Mouse (Mus musculus) liver, adult 2 months (tissue): ENCODE measurements around the gene Plvap. TPM values are rescaled to one million over a fixed set of nuclear protein-coding genes. Genes with fewer than 3 reads are reported as not detected.

Source experiments
- DNase-seq: peaks from one replicate; pipeline ENCODE4 v3.0.0-alpha.2; 2011; ENCODE audit warnings: low read depth, low spot score; ENCODE audit errors: extremely low read depth
- H3K27ac ChIP-seq: fragments of 200-500 bp; replicated peaks from 2 replicates; pipeline ENCODE4 v1.5.1; 2012; ENCODE audit warnings: low read depth, mild to moderate bottlenecking, control low read depth, inconsistent platforms, low read length; ENCODE audit not compliant: insufficient read depth
- H3K27me3 ChIP-seq: fragments of 200-500 bp; 2 replicates; pipeline ENCODE4 v1.6.1; 2012; ENCODE audit warnings: mild to moderate bottlenecking, moderate library complexity, low read length, inconsistent platforms; ENCODE audit not compliant: control insufficient read depth, insufficient read depth
- H3K36me3 ChIP-seq: fragments of 200-500 bp; 2 replicates; pipeline ENCODE4 v1.6.1; 2012; ENCODE audit warnings: low read length, inconsistent platforms; ENCODE audit not compliant: control insufficient read depth, insufficient read depth
- H3K4me1 ChIP-seq: fragments of 200-500 bp; 2 replicates; pipeline ENCODE4 v1.6.1; 2011; ENCODE audit warnings: low read length; ENCODE audit not compliant: control insufficient read depth, insufficient read depth
- H3K4me3 ChIP-seq: fragments of 200-500 bp; 2 replicates; pipeline ENCODE4 v1.5.1; 2011; ENCODE audit warnings: low read depth, mild to moderate bottlenecking, control low read depth, low read length, moderate library complexity; ENCODE audit not compliant: insufficient read depth
- H3K79me2 ChIP-seq: fragments of 200-500 bp; 2 replicates; pipeline ENCODE4 v1.6.1; 2012; ENCODE audit warnings: inconsistent platforms, mild to moderate bottlenecking, low read length, moderate library complexity; ENCODE audit not compliant: control insufficient read depth, insufficient read depth
- H3K9ac ChIP-seq: fragments of 200-500 bp; 2 replicates; pipeline ENCODE4 v1.6.1; 2012; ENCODE audit warnings: low read depth, mild to moderate bottlenecking, control low read depth, inconsistent platforms, low read length
- CTCF ChIP-seq: fragments of 200-500 bp; IDR thresholded peaks from 2 replicates; pipeline ENCODE4 v1.5.1; 2011; ENCODE audit warnings: low read depth, low read length, control low read depth
- POLR2A ChIP-seq: fragments of 200-500 bp; IDR thresholded peaks from 2 replicates; pipeline ENCODE4 v1.6.1; 2011; ENCODE audit warnings: low read length, control low read depth; ENCODE audit not compliant: insufficient read depth; ENCODE audit errors: extremely low read depth
- WGBS: fragments of 180-500 bp; shearing (Covaris S2); methylation state at CpG from one replicate; pipeline ENCODE4 v1.1.7; 2018; 5-methylcytosine and 5-hydroxymethylcytosine counted together
- polyA plus RNA-seq: library from polyadenylated mRNA; depleted of rRNA; stranded (reverse); fragments of >200 nt; gene quantifications from 2 replicates; pipeline ENCODE4 v1.2.3, GENCODE M21; 2012
- total RNA-seq: library from RNA; depleted of rRNA; stranded (reverse); fragments of >200 nt; gene quantifications from 2 replicates; pipeline ENCODE4 v1.2.3, GENCODE M21; 2014

Gene Plvap
- total and polyA plus RNA-seq, 2 experiments, result 15.3 to 128 TPM

GRCm38 (mm10) chr8:71507589-71508104 is 3.9 kb downstream of the Plvap start:
- H3K36me3 ChIP-seq, result no peaks in the 10 kb centered on the region
- WGBS, result 2% methylated on average over 61 of the region's 61 CpGs
- H3K9ac ChIP-seq, result peak overlapping the region; percentile 51
- TF ChIP-seq POLR2A (no peak), CTCF (no peak)
- no peaks in the 10 kb centered on the region for H3K79me2 ChIP-seq
- no peaks in the 10 kb centered on the region; the same call in 1 of the 2 replicates for H3K4me1 ChIP-seq
- no peak overlapping the region for H3K27ac ChIP-seq
- DNase-seq, result no peak
- H3K27me3 ChIP-seq, result 0 out of 2 replicates have a peak, but pooled peaks cover 3% of the 10 kb centered on the region
- peak overlapping the region; percentile 52 for H3K4me3 ChIP-seq

- WGBS, result 64% methylated on average over 4 of the region's 4 CpGs
- Histone ChIP-seq H3K4me3 (no peak overlapping the region), H3K79me2 (no peaks in the 10 kb centered on the region), H3K4me1 (no peaks in the 10 kb centered on the region), H3K27me3 (0 out of 2 replicates have a peak, but pooled peaks cover 3% of the 10 kb centered on the region), H3K9ac (no peak overlapping the region), H3K36me3 (no peaks in the 10 kb centered on the region), H3K27ac (no peak overlapping the region)
- no peak for DNase-seq
- TF ChIP-seq POLR2A (no peak), CTCF (no peak)
Observed at GRCm38 (mm10) chr8:71505979-71506378, 5.6 kb downstream of the Plvap start.

GRCm38 (mm10) chr8:71505326-71505725 is 6.2 kb downstream of the Plvap start:
- H3K9ac ChIP-seq, result no peak overlapping the region
- no peaks in the 10 kb centered on the region for H3K79me2 ChIP-seq
- no peaks in the 10 kb centered on the region for H3K4me1 ChIP-seq
- 91% methylated on average over 4 of the region's 4 CpGs for WGBS
- H3K27ac ChIP-seq, result no peak overlapping the region
- 0 out of 2 replicates have a peak, but pooled peaks cover 3% of the 10 kb centered on the region for H3K27me3 ChIP-seq
- no peaks in the 10 kb centered on the region for H3K36me3 ChIP-seq
- DNase-seq, result no peak
- H3K4me3 ChIP-seq, result no peak overlapping the region
- TF ChIP-seq CTCF (no peak), POLR2A (no peak)

- DNase-seq, result no peak
- TF ChIP-seq CTCF (no peak), POLR2A (no peak)
- no peaks in the 10 kb centered on the region for H3K79me2 ChIP-seq
- H3K27me3 ChIP-seq, result 0 out of 2 replicates have a peak, but pooled peaks cover 3% of the 10 kb centered on the region
- no peak overlapping the region for H3K4me3 ChIP-seq
- H3K4me1 ChIP-seq, result no peaks in the 10 kb centered on the region
- no peak overlapping the region for H3K27ac ChIP-seq
- 93% methylated on average over 4 of the region's 4 CpGs for WGBS
- H3K9ac ChIP-seq, result no peak overlapping the region
- no peaks in the 10 kb centered on the region for H3K36me3 ChIP-seq
Observed at GRCm38 (mm10) chr8:71504349-71504748, 7.2 kb downstream of the Plvap start.

- no peak overlapping the region for H3K4me3 ChIP-seq
- H3K4me1 ChIP-seq, result peaks cover 16% of the 10 kb centered on the region
- H3K9ac ChIP-seq, result no peak overlapping the region
- TF ChIP-seq POLR2A (no peak), CTCF (no peak)
- H3K36me3 ChIP-seq, result no peaks in the 10 kb centered on the region
- no peaks in the 10 kb centered on the region for H3K27me3 ChIP-seq
- peak; percentile 36 for DNase-seq
- H3K79me2 ChIP-seq, result no peaks in the 10 kb centered on the region
- peak overlapping the region; percentile 58 for H3K27ac ChIP-seq
- 46% methylated on average over 16 of the region's 16 CpGs for WGBS
Observed at GRCm38 (mm10) chr8:71498816-71499690, 12.5 kb downstream of the Plvap start.
